Mouse (Mus musculus) stomach, embryonic 14.5 days (tissue): ENCODE results near the gene Cacng5. TPM values are rescaled to one million over a fixed set of nuclear protein-coding genes. Genes with fewer than 3 reads are reported as not detected.

Experiments used
- ATAC-seq: fragments of 200-750 bp; cut with Nextera tagmentation; 2 replicates; pipeline ENCODE4 v1.8.0; 2017; ENCODE audit warnings: low read depth, moderate TSS enrichment; ENCODE audit not compliant: insufficient number of reproducible peaks, insufficient read depth, low FRiP score
- H3K27ac ChIP-seq: fragments of 300-500 bp; sonication (generic); 2 replicates; pipeline ENCODE4 v1.5.1; 2014; ENCODE audit warnings: mild to moderate bottlenecking, low read length, moderate library complexity, mixed read lengths
- H3K27me3 ChIP-seq: fragments of 300-500 bp; sonication (generic); 2 replicates; pipeline ENCODE4 v1.6.1; 2014; ENCODE audit warnings: low read length, control low read depth, mixed read lengths; ENCODE audit not compliant: control insufficient read depth, insufficient read depth
- H3K36me3 ChIP-seq: fragments of 300-500 bp; sonication (generic); 2 replicates; pipeline ENCODE4 v1.6.1; 2014; ENCODE audit warnings: mild to moderate bottlenecking, control low read depth, low read length, moderate library complexity, mixed read lengths; ENCODE audit not compliant: control insufficient read depth, insufficient read depth
- H3K4me1 ChIP-seq: fragments of 300-500 bp; sonication (generic); 2 replicates; pipeline ENCODE4 v1.6.1; 2014; ENCODE audit warnings: low read length, control low read depth, mixed read lengths; ENCODE audit not compliant: control insufficient read depth, insufficient read depth
- H3K4me2 ChIP-seq: fragments of 300-500 bp; sonication (generic); replicated peaks from 2 replicates; pipeline ENCODE4 v1.6.1; 2014; ENCODE audit warnings: low read depth, low read length, control low read depth
- H3K4me3 ChIP-seq: fragments of 300-500 bp; sonication (generic); 2 replicates; pipeline ENCODE4 v1.5.1; 2014; ENCODE audit warnings: low read depth, low read length, control low read depth
- H3K9ac ChIP-seq: fragments of 300-500 bp; sonication (generic); replicated peaks from 2 replicates; pipeline ENCODE4 v1.6.1; 2014; ENCODE audit warnings: low read depth, mild to moderate bottlenecking, control low read depth, low read length, moderate library complexity, mixed read lengths
- H3K9me3 ChIP-seq: fragments of 300-500 bp; sonication (generic); 2 replicates; pipeline ENCODE4 v1.6.1; 2016; ENCODE audit warnings: low read depth, low read length, control low read depth; ENCODE audit not compliant: control insufficient read depth
- WGBS: fragments of 180-500 bp; shearing (Covaris S2); extraction: QIAGEN DNeasy Blood & Tissue Kit; methylation state at CpG from one replicate; pipeline ENCODE4 v1.1.7; 2014; 5-methylcytosine and 5-hydroxymethylcytosine counted together
- polyA plus RNA-seq: library from polyadenylated mRNA; unstranded; fragments of >200 nt; fragmentation: Nextera tagmentation; extraction: Ambion mirVana; gene quantifications from 2 replicates; pipeline ENCODE4 v1.2.1, GENCODE M21; 2014

Cacng5 gene
- polyA plus RNA-seq, 1 experiment from 2014 or later, result 0.19 TPM

DNA sequence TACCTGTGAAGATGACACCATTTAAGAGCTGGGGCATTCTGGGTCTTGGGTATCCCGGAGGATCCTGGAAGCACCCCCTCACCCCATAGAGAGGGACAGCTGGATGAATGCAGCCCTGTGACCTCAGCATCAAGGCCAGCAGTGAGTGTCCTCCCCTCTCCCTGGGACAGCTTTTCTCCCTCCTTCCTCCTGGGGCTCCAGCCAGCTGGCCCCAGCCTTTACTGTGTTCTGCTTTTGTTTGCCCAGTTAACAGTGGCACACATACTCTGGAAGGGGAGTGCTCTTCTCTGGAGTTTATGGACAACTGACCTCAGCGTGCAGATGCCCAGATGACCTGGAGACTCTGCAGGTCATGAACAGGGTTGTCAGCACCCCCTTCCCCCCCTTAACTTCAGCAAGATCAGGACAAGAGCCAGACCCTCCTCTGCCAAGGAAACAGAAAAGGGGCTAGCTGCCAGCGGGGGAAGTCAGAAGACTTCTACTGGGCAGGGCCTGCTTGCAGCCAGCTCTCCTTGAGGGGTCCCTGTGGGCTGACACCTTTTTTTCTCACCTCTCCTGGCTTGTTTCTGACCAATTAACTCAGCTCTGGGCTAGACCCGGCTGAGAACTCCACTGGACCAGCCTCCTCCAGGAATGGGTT, 10.8 kb downstream of the Cacng5 start:
- no peaks in the 10 kb centered on the region for H3K4me1 ChIP-seq
- H3K36me3 ChIP-seq, result no peaks in the 10 kb centered on the region
- no peak overlapping the region for H3K27ac ChIP-seq
- H3K9me3 ChIP-seq, result no peaks in the 10 kb centered on the region
- no peaks in the 10 kb centered on the region for H3K27me3 ChIP-seq
- H3K9ac ChIP-seq, result no peak overlapping the region
- ATAC-seq, result no peak
- WGBS, result 11% methylated on average over 4 of the region's 4 CpGs
- H3K4me2 ChIP-seq, result no peak overlapping the region
- no peak overlapping the region for H3K4me3 ChIP-seq

DNA sequence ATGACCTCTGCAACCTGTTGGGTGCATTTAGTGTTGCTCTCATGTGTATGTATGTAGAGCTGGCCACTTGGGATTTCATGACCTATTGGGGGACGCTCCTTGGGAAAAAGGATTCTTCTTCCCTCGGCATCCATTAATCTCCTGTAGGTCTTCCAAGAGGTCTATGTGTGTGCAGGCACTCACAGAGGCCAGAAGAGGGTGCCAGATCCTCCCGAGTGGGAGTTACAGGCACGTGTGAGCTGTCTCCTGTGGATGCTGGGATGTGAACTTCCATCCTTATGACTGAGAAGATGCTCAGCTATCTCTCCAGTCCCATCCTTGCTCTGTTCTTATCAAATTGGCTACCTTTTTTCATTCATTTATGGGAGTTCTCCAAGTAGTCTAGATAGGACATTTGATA, 14.4 kb downstream of the Cacng5 start:
- Histone ChIP-seq H3K9ac (no peak overlapping the region), H3K27me3 (no peaks in the 10 kb centered on the region), H3K4me2 (no peak overlapping the region), H3K27ac (no peak overlapping the region), H3K4me3 (no peak overlapping the region), H3K36me3 (no peaks in the 10 kb centered on the region), H3K9me3 (no peaks in the 10 kb centered on the region), H3K4me1 (no peaks in the 10 kb centered on the region)
- no peak for ATAC-seq
- WGBS, result 47% methylated on average over 4 of the region's 4 CpGs

- no peaks in the 10 kb centered on the region for H3K27me3 ChIP-seq
- H3K4me1 ChIP-seq, result no peaks in the 10 kb centered on the region
- H3K27ac ChIP-seq, result no peak overlapping the region
- no peaks in the 10 kb centered on the region for H3K36me3 ChIP-seq
- no peaks in the 10 kb centered on the region for H3K9me3 ChIP-seq
- no peak overlapping the region for H3K9ac ChIP-seq
- no peak overlapping the region for H3K4me3 ChIP-seq
- no peak for ATAC-seq
- no peak overlapping the region for H3K4me2 ChIP-seq
- WGBS, result 72% methylated on average over 2 of the region's 2 CpGs
These were observed 16.2 kb downstream of the Cacng5 start for GRCm38 (mm10) chr11:107898698-107899097.

GRCm38 (mm10) chr11:107895635-107896034, 19.2 kb downstream of the Cacng5 start:
- 69% methylated on average over 4 of the region's 4 CpGs for WGBS
- no peaks in the 10 kb centered on the region for H3K36me3 ChIP-seq

GRCm38 (mm10) chr11:107891377-107891776, 23.5 kb downstream of the Cacng5 start:
- 92% methylated on average over 3 of the region's 3 CpGs for WGBS

More at GRCm38 (mm10) chr11:107895635-107896034, 19.2 kb downstream of the Cacng5 start:
- Histone ChIP-seq H3K4me3 (no peak overlapping the region), H3K9ac (no peak overlapping the region), H3K4me1 (no peaks in the 10 kb centered on the region), H3K27ac (no peak overlapping the region), H3K9me3 (no peaks in the 10 kb centered on the region), H3K27me3 (no peaks in the 10 kb centered on the region), H3K4me2 (no peak overlapping the region)
- no peak for ATAC-seq

DNA sequence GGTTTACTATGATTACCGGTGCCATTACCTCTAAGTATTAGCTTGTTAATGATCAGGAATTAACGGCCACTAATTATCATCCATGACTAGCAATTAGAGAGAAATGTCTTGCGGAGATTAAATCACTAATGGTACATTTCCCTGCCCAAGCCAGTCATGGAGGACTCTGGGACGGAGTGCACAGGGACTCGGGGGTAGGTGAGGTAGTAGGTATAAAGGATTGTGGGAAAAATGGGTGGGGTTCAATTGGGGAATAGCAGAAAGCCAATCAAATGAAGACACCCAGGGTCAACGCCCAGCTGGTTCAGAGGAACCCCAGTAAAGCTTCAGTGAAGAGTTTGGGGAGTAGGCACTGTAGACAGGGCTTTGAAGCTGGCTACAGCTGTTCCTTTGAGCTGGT, 27.5 kb downstream of the Cacng5 start:
- Histone ChIP-seq H3K9ac (no peak overlapping the region), H3K9me3 (no peaks in the 10 kb centered on the region), H3K27me3 (no peaks in the 10 kb centered on the region), H3K27ac (no peak overlapping the region), H3K4me2 (no peak overlapping the region), H3K4me1 (no peaks in the 10 kb centered on the region), H3K4me3 (no peak overlapping the region), H3K36me3 (no peaks in the 10 kb centered on the region)
- 83% methylated on average over 6 of the region's 6 CpGs for WGBS
- ATAC-seq, result no peak

More at GRCm38 (mm10) chr11:107891377-107891776, 23.5 kb downstream of the Cacng5 start:
- H3K9ac ChIP-seq, result no peak overlapping the region
- ATAC-seq, result no peak
- no peaks in the 10 kb centered on the region for H3K36me3 ChIP-seq
- no peaks in the 10 kb centered on the region for H3K4me1 ChIP-seq
- H3K27me3 ChIP-seq, result no peaks in the 10 kb centered on the region
- H3K9me3 ChIP-seq, result no peaks in the 10 kb centered on the region
- H3K4me3 ChIP-seq, result no peak overlapping the region
- no peak overlapping the region for H3K27ac ChIP-seq
- no peak overlapping the region for H3K4me2 ChIP-seq

DNA sequence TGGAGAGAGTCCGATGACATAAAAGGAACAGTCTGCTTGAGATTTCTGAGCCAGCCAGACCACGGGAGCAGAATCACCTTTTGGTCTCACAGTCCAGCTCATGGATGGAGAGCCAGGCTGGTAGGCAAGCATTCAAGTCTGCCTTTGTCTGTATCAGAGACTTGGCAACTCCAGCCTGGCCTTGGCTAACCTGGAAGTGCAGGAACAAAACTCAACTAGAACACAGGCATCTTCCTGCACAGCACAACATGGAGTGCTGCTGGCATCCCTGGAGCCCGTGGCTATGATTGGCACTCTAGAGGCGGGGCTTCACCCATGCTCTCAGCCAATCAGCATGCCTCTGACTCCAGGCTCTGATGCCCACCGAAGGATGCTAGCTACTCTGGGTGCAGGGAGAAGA, 38.0 kb downstream of the Cacng5 start:
- 80% methylated on average over 5 of the region's 5 CpGs for WGBS

DNA sequence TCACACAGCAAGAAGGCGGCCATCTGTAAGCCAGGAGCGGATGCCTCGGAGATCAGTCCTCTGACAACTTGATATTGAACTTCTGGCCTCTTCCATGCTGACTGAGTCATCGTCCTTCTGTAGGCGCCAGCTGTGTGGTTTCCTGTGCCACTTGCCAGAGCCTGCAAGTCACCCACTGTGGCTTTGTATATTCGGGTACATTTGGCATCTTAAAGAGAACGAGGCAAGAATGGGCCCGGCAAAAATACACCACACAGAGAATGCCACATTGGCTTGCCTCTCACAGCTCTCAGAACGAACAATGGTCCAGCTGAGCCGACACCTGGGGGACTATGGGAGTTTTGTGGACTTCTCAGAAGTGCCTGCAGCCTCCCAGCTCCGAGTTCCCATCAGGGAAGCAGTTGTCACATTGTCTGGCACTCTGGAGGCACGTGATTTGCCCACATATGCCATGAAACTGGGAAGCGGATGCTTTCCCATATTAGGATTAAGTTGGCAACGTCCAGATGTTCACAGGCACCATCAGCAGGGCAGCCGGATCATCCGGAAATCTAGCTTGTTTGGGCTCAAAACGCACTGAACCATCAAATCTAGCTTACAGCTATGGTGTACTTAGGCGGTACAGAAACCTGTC, 38.9 kb downstream of the Cacng5 start:
- no peak overlapping the region for H3K9ac ChIP-seq
- H3K4me1 ChIP-seq, result no peaks in the 10 kb centered on the region
- no peak overlapping the region for H3K4me3 ChIP-seq
- WGBS, result 84% methylated on average over 18 of the region's 18 CpGs
- no peak for ATAC-seq
- no peak overlapping the region for H3K4me2 ChIP-seq
- H3K36me3 ChIP-seq, result no peaks in the 10 kb centered on the region
- H3K9me3 ChIP-seq, result no peaks in the 10 kb centered on the region
- H3K27me3 ChIP-seq, result no peaks in the 10 kb centered on the region
- H3K27ac ChIP-seq, result no peak overlapping the region

More for the DNA sequence above, 38.0 kb downstream of the Cacng5 start:
- Histone ChIP-seq H3K4me2 (no peak overlapping the region), H3K36me3 (no peaks in the 10 kb centered on the region), H3K4me3 (no peak overlapping the region), H3K27me3 (no peaks in the 10 kb centered on the region), H3K4me1 (no peaks in the 10 kb centered on the region), H3K27ac (no peak overlapping the region), H3K9ac (no peak overlapping the region), H3K9me3 (no peaks in the 10 kb centered on the region)
- ATAC-seq, result no peak

GRCm38 (mm10) chr11:107872743-107873142, 42.1 kb downstream of the Cacng5 start:
- Histone ChIP-seq H3K4me1 (no peaks in the 10 kb centered on the region), H3K9me3 (no peaks in the 10 kb centered on the region), H3K9ac (no peak overlapping the region), H3K4me2 (no peak overlapping the region), H3K36me3 (no peaks in the 10 kb centered on the region), H3K4me3 (no peak overlapping the region), H3K27me3 (no peaks in the 10 kb centered on the region), H3K27ac (no peak overlapping the region)
- no peak for ATAC-seq
- 65% methylated on average over 6 of the region's 6 CpGs for WGBS
